Mouse (Mus musculus) erythroblast, embryonic 14.5 days (primary cell): ENCODE data around the gene Sord.

Source experiments
- GATA1 ChIP-seq: IDR thresholded peaks from 2 replicates; pipeline ENCODE4 v1.6.1; 2012; ENCODE audit warnings: low read length, inconsistent platforms, mixed read lengths
- TAL1 ChIP-seq: IDR thresholded peaks from 3 replicates; pipeline ENCODE4 v1.6.1; 2012; ENCODE audit warnings: low read length, inconsistent platforms, mixed read lengths

GRCm38 (mm10) chr2:122222272-122222671 is 12.3 kb upstream of the Sord start:
- TF ChIP-seq GATA1 (no peak), TAL1 (no peak)
